Mouse (Mus musculus): Measurements from ENCODE around the gene Tdrd9. TPM values are rescaled to one million over a fixed set of nuclear protein-coding genes. Genes with fewer than 3 reads are reported as not detected.

Gene Tdrd9
- total RNA-seq, 2 experiments from 2014 or later, result 0.36 to 0.59 TPM

- peak; percentile 75 for DNase-seq
These were observed 13.1 kb upstream of the Tdrd9 start for GRCm38 (mm10) chr12:111958101-111958865.

- no peak for DNase-seq
These were observed 8.0 kb upstream of the Tdrd9 start for GRCm38 (mm10) chr12:111963339-111963738.

GRCm38 (mm10) chr12:111966683-111967173 lies 4.6 kb upstream of the Tdrd9 start, which contains the start of gene Atp5mpl:
TSS of gene Atp5mpl (minus strand) at chr12:111966977.
- DNase-seq, result peak; percentile 99

GRCm38 (mm10) chr12:111970085-111970484 lies 1.3 kb upstream of the Tdrd9 start:
- DNase-seq, result no peak

- no peak for DNase-seq
These were observed 1.1 kb downstream of the Tdrd9 start for GRCm38 (mm10) chr12:111972504-111972903.

GRCm38 (mm10) chr12:111974578-111974977 lies 3.2 kb downstream of the Tdrd9 start:
- no peak for DNase-seq

- no peak for DNase-seq
These were observed 5.8 kb downstream of the Tdrd9 start for GRCm38 (mm10) chr12:111977138-111977537.

GRCm38 (mm10) chr12:111978274-111978673 lies 6.9 kb downstream of the Tdrd9 start:
- no peak for DNase-seq

- DNase-seq, result no peak
These were observed 9.6 kb downstream of the Tdrd9 start, which contains the start of gene Rd3l for GRCm38 (mm10) chr12:111980887-111981367. TSS of gene Rd3l (minus strand) at chr12:111981317.

- no peak for DNase-seq
These were observed 10.5 kb downstream of the Tdrd9 start for GRCm38 (mm10) chr12:111981831-111982230.

GRCm38 (mm10) chr12:111983165-111983564 lies 11.8 kb downstream of the Tdrd9 start:
- no peak for DNase-seq

GRCm38 (mm10) chr12:111986756-111987155 lies 15.4 kb downstream of the Tdrd9 start:
- DNase-seq, result no peak

- DNase-seq, result no peak
These were observed 21.3 kb downstream of the Tdrd9 start for GRCm38 (mm10) chr12:111992626-111993025.

- DNase-seq, result no peak
These were observed 23.8 kb downstream of the Tdrd9 start for GRCm38 (mm10) chr12:111995161-111995560.

- DNase-seq, result no peak
These were observed 28.4 kb downstream of the Tdrd9 start for GRCm38 (mm10) chr12:111999735-112000134.

- DNase-seq, result peak; percentile 77
These were observed 29.9 kb downstream of the Tdrd9 start for GRCm38 (mm10) chr12:112001223-112001622.

GRCm38 (mm10) chr12:112012511-112013270 lies 41.3 kb downstream of the Tdrd9 start:
- DNase-seq, result no peak

- no peak for DNase-seq
These were observed 42.0 kb downstream of the Tdrd9 start for GRCm38 (mm10) chr12:112013271-112013801.

GRCm38 (mm10) chr12:112016346-112016745 lies 45.0 kb downstream of the Tdrd9 start:
- no peak for DNase-seq

- no peak for DNase-seq
These were observed 51.9 kb downstream of the Tdrd9 start for GRCm38 (mm10) chr12:112023306-112023705.

- no peak for DNase-seq
These were observed 53.4 kb downstream of the Tdrd9 start for GRCm38 (mm10) chr12:112024581-112025310.

- no peak for DNase-seq
These were observed 54.1 kb downstream of the Tdrd9 start for GRCm38 (mm10) chr12:112025457-112025856.
